Mouse (Mus musculus) heart, adult 2 months (tissue): ENCODE data around the gene Efcab12. TPM values are rescaled to one million over a fixed set of nuclear protein-coding genes. Genes with fewer than 3 reads are reported as not detected.
A peak's percentile ranks its signal among the peaks of the same experiment; 100 is the strongest.

ENCODE experiments used
- DNase-seq, 2 experiments: peaks; one replicate each; pipeline ENCODE4 v3.0.0; 2021
- H3K27ac ChIP-seq: fragments of 200-600 bp; 2 replicates; pipeline ENCODE4 v1.8.1; 2022
- H3K27me3 ChIP-seq: fragments of 200-500 bp; 2 replicates; pipeline ENCODE4 v1.6.1; 2012; ENCODE audit warnings: mild to moderate bottlenecking, low read length, inconsistent platforms, mixed read lengths; ENCODE audit not compliant: control insufficient read depth, insufficient read depth
- H3K36me3 ChIP-seq: fragments of 200-500 bp; 2 replicates; pipeline ENCODE4 v1.6.1; 2012; ENCODE audit warnings: low read length, inconsistent platforms; ENCODE audit not compliant: control insufficient read depth, insufficient read depth
- H3K4me1 ChIP-seq: fragments of 200-500 bp; 2 replicates; pipeline ENCODE4 v1.6.1; 2011; ENCODE audit warnings: low read length; ENCODE audit not compliant: control insufficient read depth, insufficient read depth
- H3K4me3 ChIP-seq: fragments of 200-600 bp; 2 replicates; pipeline ENCODE4 v1.8.1; 2022
- H3K79me2 ChIP-seq: fragments of 200-500 bp; replicated peaks from 2 replicates; pipeline ENCODE4 v1.6.1; 2012; ENCODE audit warnings: mild to moderate bottlenecking, inconsistent platforms, low read length, moderate library complexity, mixed read lengths; ENCODE audit not compliant: control insufficient read depth, insufficient read depth
- H3K9ac ChIP-seq: fragments of 200-500 bp; 2 replicates; pipeline ENCODE4 v1.6.1; 2012; ENCODE audit warnings: low read depth, mild to moderate bottlenecking, control low read depth, inconsistent platforms, low read length, mixed read lengths
- CTCF ChIP-seq: fragments of 200-600 bp; IDR thresholded peaks from 2 replicates; pipeline ENCODE4 v1.8.1; 2022; ENCODE audit warnings: antibody characterized with exemption, mild to moderate bottlenecking, moderate library complexity
- EP300 ChIP-seq: fragments of 200-500 bp; IDR thresholded peaks from 2 replicates; pipeline ENCODE4 v1.6.1; 2011; ENCODE audit warnings: low read depth, low read length, control low read depth; ENCODE audit not compliant: insufficient read depth
- POLR2A ChIP-seq: fragments of 200-500 bp; IDR thresholded peaks from 2 replicates; pipeline ENCODE4 v1.6.1; 2011; ENCODE audit warnings: mild to moderate bottlenecking, low read depth, low read length, control low read depth; ENCODE audit not compliant: insufficient read depth
- WGBS: fragments of 180-500 bp; shearing (Covaris S2); methylation state at CpG from one replicate; pipeline ENCODE4 v1.1.7; 2018; 5-methylcytosine and 5-hydroxymethylcytosine counted together
- intact Hi-C: fragments of 180-260 bp; cut with DNase I; formaldehyde crosslinking; loops from one replicate; pipeline ENCODE4 v1.15.1; 2025
- polyA plus RNA-seq: library from polyadenylated mRNA; depleted of rRNA; stranded (reverse); fragments of >200 nt; gene quantifications from 2 replicates; pipeline ENCODE4 v1.2.3, GENCODE M21; 2012
- total RNA-seq, 2 experiments: library from RNA; stranded (reverse); gene quantifications; 2 replicates each; pipeline ENCODE4 v1.2.3; 2021

The Efcab12 gene
- total and polyA plus RNA-seq, 3 experiments = 0.14 to 0.26 (median 0.16) TPM

- TF ChIP-seq EP300 (no peak), POLR2A (no peak), CTCF (no peak)
- H3K27ac ChIP-seq = peak overlapping the region; percentile 98
- WGBS = 2% methylated on average over 15 of the region's 15 CpGs
- intact Hi-C loops = loop anchor here (5.0 kb wide), 1 partner anchor 205 kb away; the partner anchor contains the start of gene Mkrn2
- H3K27me3 ChIP-seq = no peaks in the 10 kb centered on the region
- H3K4me3 ChIP-seq = peak overlapping the region; percentile 99
- no peak for DNase-seq
- 0 out of 2 replicates have a peak, but pooled peaks cover 3% of the 10 kb centered on the region for H3K79me2 ChIP-seq
- H3K36me3 ChIP-seq = peaks cover 13% of the 10 kb centered on the region
- peak overlapping the region; percentile 99 for H3K9ac ChIP-seq
- peaks cover 10% of the 10 kb centered on the region for H3K4me1 ChIP-seq
Measured at GRCm38 (mm10) chr6:115807464-115808195, 30.6 kb downstream of the Efcab12 start.

DNA sequence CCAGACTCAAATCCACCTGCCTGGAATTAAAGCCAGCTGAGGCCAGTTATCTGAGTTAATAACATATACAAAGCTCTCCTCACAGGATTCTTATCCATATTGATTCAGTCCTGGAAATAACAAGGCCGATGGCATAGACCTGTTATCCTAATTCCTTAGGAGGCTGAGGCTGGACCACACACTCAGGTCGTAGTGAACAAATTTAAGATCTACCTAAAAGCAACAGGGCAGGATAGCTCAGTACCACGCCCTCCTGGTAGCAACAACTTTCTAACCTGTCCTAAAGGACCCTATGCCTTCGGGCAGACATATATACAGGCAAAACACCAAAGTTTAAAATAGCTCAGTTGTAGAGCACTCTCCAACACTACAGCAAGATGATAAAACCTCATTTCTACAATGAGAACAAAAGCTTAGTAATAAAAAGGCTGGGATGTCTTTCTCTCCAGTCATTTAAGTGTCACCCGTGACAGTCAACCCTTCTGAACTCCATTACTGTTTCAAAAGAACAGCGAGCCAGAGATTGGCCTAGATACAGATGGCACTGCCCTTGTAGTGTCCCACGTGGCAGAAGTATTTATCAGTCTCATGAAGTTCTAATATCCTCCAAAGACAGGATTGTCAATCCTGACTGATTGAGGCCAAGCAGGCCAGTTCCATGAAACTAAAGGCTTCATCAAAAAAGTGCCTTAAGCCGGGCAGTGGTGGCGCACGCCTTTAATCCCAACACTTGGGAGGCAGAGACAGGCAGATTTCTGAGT lies 33.6 kb downstream of the Efcab12 start:
- H3K36me3 ChIP-seq = peaks cover 13% of the 10 kb centered on the region
- intact Hi-C loops = loop anchor here (5.0 kb wide), 2 partner anchors 77 to 202 kb away; partner anchors contain the start of gene Mkrn2
- 66% methylated on average over 10 of the region's 10 CpGs for WGBS

GRCm38 (mm10) chr6:115803541-115804382 lies 34.5 kb downstream of the Efcab12 start:
- WGBS = 34% methylated on average over 16 of the region's 16 CpGs
- intact Hi-C loops = loop anchor here (5.0 kb wide), 1 partner anchor 76 kb away; no protein-coding TSS in a partner anchor
- peaks cover 10% of the 10 kb centered on the region for H3K4me1 ChIP-seq
- no peak overlapping the region for H3K4me3 ChIP-seq
- peak; percentile 79 for TF ChIP-seq CTCF
- no peak for TF ChIP-seq EP300
- peak; percentile 64 to 71 for DNase-seq
- H3K36me3 ChIP-seq = peaks cover 13% of the 10 kb centered on the region
- H3K27ac ChIP-seq = no peak overlapping the region
- H3K79me2 ChIP-seq = 0 out of 2 replicates have a peak, but pooled peaks cover 3% of the 10 kb centered on the region
- no peaks in the 10 kb centered on the region for H3K27me3 ChIP-seq
- H3K9ac ChIP-seq = no peak overlapping the region

More for the DNA sequence above, 33.6 kb downstream of the Efcab12 start:
- Histone ChIP-seq H3K4me3 (no peak overlapping the region), H3K27me3 (no peaks in the 10 kb centered on the region), H3K9ac (no peak overlapping the region), H3K27ac (no peak overlapping the region), H3K4me1 (peaks cover 10% of the 10 kb centered on the region), H3K79me2 (0 out of 2 replicates have a peak, but pooled peaks cover 3% of the 10 kb centered on the region)
- DNase-seq = no peak
- TF ChIP-seq EP300 (no peak), POLR2A (no peak), CTCF (no peak)

- H3K27ac ChIP-seq = no peak overlapping the region
- intact Hi-C loops = loop anchor here (5.0 kb wide), 1 partner anchor 75 kb away; no protein-coding TSS in a partner anchor
- no peaks in the 10 kb centered on the region for H3K79me2 ChIP-seq
- H3K4me1 ChIP-seq = peaks cover 4% of the 10 kb centered on the region
- no peak overlapping the region for H3K4me3 ChIP-seq
- peaks cover 10% of the 10 kb centered on the region for H3K36me3 ChIP-seq
- no peak for DNase-seq
- TF ChIP-seq CTCF (no peak), POLR2A (no peak), EP300 (no peak)
- WGBS = 94% methylated on average over 3 of the region's 3 CpGs
- no peak overlapping the region for H3K9ac ChIP-seq
- no peaks in the 10 kb centered on the region for H3K27me3 ChIP-seq
Measured at GRCm38 (mm10) chr6:115801811-115802210, 36.4 kb downstream of the Efcab12 start.

DNA sequence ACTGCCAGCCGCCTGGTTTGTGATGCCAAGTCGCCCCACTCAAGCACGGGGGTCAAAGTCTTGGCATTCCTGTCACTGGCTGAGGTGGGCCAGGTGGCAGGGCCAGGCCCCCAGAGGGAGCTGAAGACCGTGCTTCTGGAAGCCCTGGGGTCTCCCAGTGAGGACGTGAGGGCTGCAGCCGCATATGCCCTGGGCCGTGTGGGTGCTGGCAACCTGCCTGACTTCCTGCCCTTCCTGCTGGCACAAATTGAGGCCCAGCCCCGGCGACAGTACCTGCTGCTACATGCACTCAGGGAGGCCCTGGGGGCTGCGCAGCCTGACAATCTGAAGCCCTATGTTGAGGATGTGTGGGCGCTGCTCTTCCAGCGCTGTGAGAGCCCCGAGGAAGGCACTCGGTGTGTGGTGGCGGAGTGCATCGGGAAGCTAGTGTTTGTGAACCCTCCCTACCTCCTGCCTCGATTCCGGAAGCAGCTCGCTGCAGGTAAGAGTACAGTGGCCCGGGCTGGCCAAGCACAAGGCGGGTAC lies 45.5 kb downstream of the Efcab12 start:
- Histone ChIP-seq H3K79me2 (no peaks in the 10 kb centered on the region), H3K4me3 (no peak overlapping the region), H3K27ac (no peak overlapping the region; the same call in 1 of the 2 replicates), H3K4me1 (peaks cover 3% of the 10 kb centered on the region; the same call in 1 of the 2 replicates), H3K9ac (peak overlapping the region; percentile 15; the same call in 1 of the 2 replicates), H3K27me3 (no peaks in the 10 kb centered on the region), H3K36me3 (peaks cover 2% of the 10 kb centered on the region)
- TF ChIP-seq CTCF (no peak), POLR2A (no peak), EP300 (no peak)
- intact Hi-C loops = no loop called here
- WGBS = 63% methylated on average over 21 of the region's 21 CpGs
- peak; percentile 44 to 48 for DNase-seq
